Mouse (Mus musculus) heart, postnatal 0 days (tissue): Measurements from ENCODE around the gene Ppp2ca. TPM values are rescaled to one million over a fixed set of nuclear protein-coding genes. Genes with fewer than 3 reads are reported as not detected.
"Not testable (repeated sequence)": the region's sequence is repeated elsewhere in the genome, so short reads cannot be mapped to it uniquely, and the experiment has no call there.

Experiments used
- ATAC-seq: fragments of 200-750 bp; cut with Nextera tagmentation; 2 replicates; pipeline ENCODE4 v1.8.0; 2017; ENCODE audit warnings: low read depth, moderate number of reproducible peaks, moderate library complexity; ENCODE audit not compliant: insufficient read depth
- DNase-seq: peaks from one replicate; pipeline ENCODE4 v3.0.0-alpha.2; 2016; ENCODE audit warnings: low spot score
- H3K27ac ChIP-seq: fragments of 300-500 bp; sonication (generic); 2 replicates; pipeline ENCODE4 v1.5.1; 2014; ENCODE audit warnings: low read depth, mild to moderate bottlenecking
- H3K27me3 ChIP-seq: fragments of 300-500 bp; sonication (generic); 2 replicates; pipeline ENCODE4 v1.6.1; 2014; ENCODE audit warnings: low read length, mixed read lengths; ENCODE audit not compliant: control insufficient read depth, insufficient read depth
- H3K36me3 ChIP-seq: fragments of 300-500 bp; sonication (generic); replicated peaks from 2 replicates; pipeline ENCODE4 v1.6.1; 2014; ENCODE audit warnings: low read length, mixed read lengths; ENCODE audit not compliant: control insufficient read depth, insufficient read depth
- H3K4me1 ChIP-seq: fragments of 300-500 bp; sonication (generic); 2 replicates; pipeline ENCODE4 v1.6.1; 2014; ENCODE audit warnings: antibody characterized with exemption; ENCODE audit not compliant: control insufficient read depth, insufficient read depth
- H3K4me2 ChIP-seq: fragments of 300-500 bp; sonication (generic); 2 replicates; pipeline ENCODE4 v1.6.1; 2014; ENCODE audit warnings: low read depth, mild to moderate bottlenecking, low read length, moderate library complexity
- H3K4me3 ChIP-seq: fragments of 300-500 bp; sonication (generic); 2 replicates; pipeline ENCODE4 v1.5.1; 2014; ENCODE audit warnings: low read depth, low read length
- H3K9ac ChIP-seq: fragments of 300-500 bp; sonication (generic); replicated peaks from 2 replicates; pipeline ENCODE4 v1.6.1; 2014; ENCODE audit warnings: low read depth, low read length, mixed read lengths
- H3K9me3 ChIP-seq: fragments of 300-500 bp; sonication (generic); replicated peaks from 2 replicates; pipeline ENCODE4 v1.6.1; 2016; ENCODE audit warnings: low read length; ENCODE audit not compliant: control insufficient read depth
- CTCF ChIP-seq: IDR thresholded peaks from 2 replicates; pipeline ENCODE4 v1.5.1; 2016; ENCODE audit warnings: antibody characterized with exemption, control low read depth, low read depth
- EP300 ChIP-seq: IDR thresholded peaks from 2 replicates; pipeline ENCODE4 v1.6.1; 2016; ENCODE audit warnings: antibody characterized with exemption, low read depth
- WGBS: fragments of 180-500 bp; shearing (Covaris S2); extraction: QIAGEN DNeasy Blood & Tissue Kit; methylation state at CpG from one replicate; pipeline ENCODE4 v1.1.7; 2014; 5-methylcytosine and 5-hydroxymethylcytosine counted together
- polyA plus RNA-seq: library from polyadenylated mRNA; unstranded; fragments of >200 nt; fragmentation: Nextera tagmentation; extraction: Ambion mirVana; gene quantifications from 2 replicates; pipeline ENCODE4 v1.2.1, GENCODE M21; 2015
- total RNA-seq: library from RNA; depleted of rRNA; stranded (reverse); fragments of >200 nt; gene quantifications from 2 replicates; pipeline ENCODE4 v1.2.3, GENCODE M21; 2014; ENCODE audit warnings: low replicate concordance

The Ppp2ca gene
- total and polyA plus RNA-seq, 2 experiments from 2014 or later, result 53.3 to 68.0 TPM

GRCm38 (mm10) chr11:52128316-52129061 is 30.0 kb downstream of the Ppp2ca start:
- H3K4me3 ChIP-seq, result no peak overlapping the region
- 60% methylated on average over 5 of the region's 5 CpGs for WGBS
- ATAC-seq (no peak), DNase-seq (no peak)
- no peak for TF ChIP-seq CTCF
- no peak overlapping the region for H3K4me2 ChIP-seq
- peaks cover 23% of the 10 kb centered on the region for H3K36me3 ChIP-seq
- H3K4me1 ChIP-seq, result peaks cover 12% of the 10 kb centered on the region; the same call in 1 of the 2 replicates
- H3K27me3 ChIP-seq, result no peaks in the 10 kb centered on the region
- H3K9ac ChIP-seq, result no peak overlapping the region
- peak overlapping the region; percentile 17; the same call in 1 of the 2 replicates for H3K27ac ChIP-seq
- no peaks in the 10 kb centered on the region for H3K9me3 ChIP-seq

GRCm38 (mm10) chr11:52129171-52129570 is 30.7 kb downstream of the Ppp2ca start:
- no peaks in the 10 kb centered on the region for H3K27me3 ChIP-seq
- no peak overlapping the region for H3K9ac ChIP-seq
- H3K27ac ChIP-seq, result peak overlapping the region; percentile 63
- TF ChIP-seq CTCF, result peak; percentile 28; the same call in 1 of the 2 replicates
- TF ChIP-seq EP300, result no peak
- H3K4me2 ChIP-seq, result no peak overlapping the region
- DNase-seq (no peak), ATAC-seq (no peak)
- no peaks in the 10 kb centered on the region for H3K9me3 ChIP-seq
- peaks cover 12% of the 10 kb centered on the region; the same call in 1 of the 2 replicates for H3K4me1 ChIP-seq
- H3K4me3 ChIP-seq, result no peak overlapping the region
- WGBS, result 23% methylated on average over 3 of the region's 3 CpGs
- H3K36me3 ChIP-seq, result peaks cover 17% of the 10 kb centered on the region

- peak; percentile 38; the same call in 1 of the 2 replicates for ATAC-seq
- Histone ChIP-seq H3K4me1 (peaks cover 12% of the 10 kb centered on the region; the same call in 1 of the 2 replicates), H3K4me2 (0 out of 2 replicates have a peak overlapping the region, but pooled peaks have one; percentile 0), H3K27me3 (no peaks in the 10 kb centered on the region), H3K9me3 (no peaks in the 10 kb centered on the region), H3K9ac (no peak overlapping the region), H3K4me3 (no peak overlapping the region), H3K36me3 (peaks cover 11% of the 10 kb centered on the region), H3K27ac (peak overlapping the region; percentile 63)
- WGBS, result 49% methylated on average over 10 of the region's 10 CpGs
- TF ChIP-seq CTCF (no peak), EP300 (no peak)
- peak; percentile 28 for DNase-seq
Observed at GRCm38 (mm10) chr11:52129621-52130450, 31.4 kb downstream of the Ppp2ca start.

- Histone ChIP-seq H3K4me1 (peaks cover 12% of the 10 kb centered on the region; the same call in 1 of the 2 replicates), H3K27ac (peak overlapping the region; percentile 63; the same call in 1 of the 2 replicates), H3K9ac (no peak overlapping the region), H3K4me2 (no peak overlapping the region), H3K4me3 (no peak overlapping the region), H3K9me3 (no peaks in the 10 kb centered on the region), H3K36me3 (peaks cover 3% of the 10 kb centered on the region; the same call in 1 of the 2 replicates), H3K27me3 (no peaks in the 10 kb centered on the region)
- no peak for DNase-seq
- WGBS, result 86% methylated on average over 7 of the region's 7 CpGs
- no peak for ATAC-seq
- TF ChIP-seq CTCF (peak; percentile 29; the same call in 1 of the 2 replicates), EP300 (no peak)
Observed at GRCm38 (mm10) chr11:52130451-52131068, 32.1 kb downstream of the Ppp2ca start.

- ATAC-seq (peak; percentile 77; the same call in 1 of the 2 replicates), DNase-seq (peak; percentile 65)
- 27% methylated on average over 4 of the region's 4 CpGs for WGBS
- not testable (repeated sequence) for H3K9ac ChIP-seq, H3K36me3 ChIP-seq, H3K4me3 ChIP-seq, H3K27me3 ChIP-seq, H3K4me1 ChIP-seq, H3K27ac ChIP-seq, H3K9me3 ChIP-seq, H3K4me2 ChIP-seq
- TF ChIP-seq CTCF, result peak; percentile 81
Observed at GRCm38 (mm10) chr11:52143675-52144074, 45.2 kb downstream of the Ppp2ca start.

GRCm38 (mm10) chr11:52145428-52145827 is 46.9 kb downstream of the Ppp2ca start, which contains the start of gene Olfr1373:
Gene Olfr1373, minus strand, starts transcription at chr11:52145528.
- H3K4me2 ChIP-seq, H3K36me3 ChIP-seq, H3K27ac ChIP-seq, H3K9ac ChIP-seq, H3K4me1 ChIP-seq, DNase-seq, H3K27me3 ChIP-seq, ATAC-seq, H3K4me3 ChIP-seq, H3K9me3 ChIP-seq: not testable (repeated sequence)
- 64% methylated on average over 1 of the region's 1 CpGs for WGBS
